Mouse (Mus musculus) megakaryocyte, adult 5-6 weeks (primary cell): ENCODE results near the gene Prdx2. TPM values are rescaled to one million over a fixed set of nuclear protein-coding genes. Genes with fewer than 3 reads are reported as not detected.

Source experiments
- ATAC-seq: 2 replicates; pipeline ENCODE4 v1.8.0; 2016; ENCODE audit warnings: mild to moderate bottlenecking, inconsistent platforms; ENCODE audit not compliant: poor library complexity, severe bottlenecking
- total RNA-seq, 2 experiments: library from RNA; stranded (forward) in 1 of 2; stranded (reverse) in 1 of 2; fragments of 153-499, 151-499 nt in 1 of 2; fragments of 221-1000, 200-1000 nt in 1 of 2; gene quantifications; 2 replicates each; pipeline versions ENCODE4 v1.2.3 to v1.2.4; 2015 to 2017

Gene Prdx2
- total RNA-seq, 2 experiments from 2014 or later = 180 to 256 TPM

- ATAC-seq = no peak
Measured at GRCm38 (mm10) chr8:84990836-84991235, 21.4 kb downstream of the Prdx2 start.

GRCm38 (mm10) chr8:84994375-84994774 is 25.0 kb downstream of the Prdx2 start:
- ATAC-seq = no peak

- ATAC-seq = no peak
Measured at GRCm38 (mm10) chr8:84995680-84996079, 26.3 kb downstream of the Prdx2 start.

GRCm38 (mm10) chr8:84996978-84997377 is 27.6 kb downstream of the Prdx2 start:
- no peak for ATAC-seq

GRCm38 (mm10) chr8:84997649-84998295 is 28.4 kb downstream of the Prdx2 start:
- peak; percentile 100 for ATAC-seq

- ATAC-seq = peak; percentile 84
Measured at GRCm38 (mm10) chr8:85007686-85008085, 38.3 kb downstream of the Prdx2 start.

GRCm38 (mm10) chr8:85011242-85011641 is 41.9 kb downstream of the Prdx2 start:
- no peak for ATAC-seq

- peak; percentile 95 for ATAC-seq
Measured at GRCm38 (mm10) chr8:85013230-85013840, 43.9 kb downstream of the Prdx2 start.

- no peak for ATAC-seq
Measured at GRCm38 (mm10) chr8:85014431-85014830, 45.0 kb downstream of the Prdx2 start, which contains the start of gene Best2. Gene Best2 (minus strand): TSS chr8:85014531.

- ATAC-seq = no peak
Measured at GRCm38 (mm10) chr8:85016724-85017123, 47.3 kb downstream of the Prdx2 start.

- no peak for ATAC-seq
Measured at GRCm38 (mm10) chr8:85017209-85017608, 47.8 kb downstream of the Prdx2 start.

GRCm38 (mm10) chr8:85021514-85022055 is 52.2 kb downstream of the Prdx2 start:
- ATAC-seq = no peak

GRCm38 (mm10) chr8:85023846-85024245 is 54.5 kb downstream of the Prdx2 start:
- no peak for ATAC-seq

Other genes starting within 250 kb of the Prdx2 start
- 40.4 and 45.2 TPM in 2 replicates for gene G430095P16Rik, start 246.6 kb upstream of the Prdx2 start, total RNA-seq (2015)
- 20.6 and 25.5 TPM in 2 replicates for gene G430095P16Rik, start 246.6 kb upstream of the Prdx2 start, total RNA-seq (2017)
- 23.8 and 26.9 TPM in 2 replicates for gene Nfix, start 169.2 kb upstream of the Prdx2 start, total RNA-seq (2015)
- 7.7 and 17.0 TPM in 2 replicates for gene Nfix, start 169.2 kb upstream of the Prdx2 start, total RNA-seq (2017)
- 1.4 and 2.6 TPM in 2 replicates for gene Dand5, start 146.8 kb upstream of the Prdx2 start, total RNA-seq (2015)
- gene Dand5, start 146.8 kb upstream of the Prdx2 start, total RNA-seq (2017) = 0.28 and 4.4 TPM in 2 replicates
- 6.3 and 6.6 TPM in 2 replicates for gene Gadd45gip1, start 138.1 kb upstream of the Prdx2 start, total RNA-seq (2015)
- 13.9 and 20.5 TPM in 2 replicates for gene Gadd45gip1, start 138.1 kb upstream of the Prdx2 start, total RNA-seq (2017)
- 35.6 and 36.9 TPM in 2 replicates for gene Rad23a, start 128.9 kb upstream of the Prdx2 start, total RNA-seq (2015)
- gene Rad23a, start 128.9 kb upstream of the Prdx2 start, total RNA-seq (2017) = 27.6 and 29.5 TPM in 2 replicates
- gene Calr, start 122.7 kb upstream of the Prdx2 start, total RNA-seq (2015) = 163 and 187 TPM in 2 replicates
- gene Calr, start 122.7 kb upstream of the Prdx2 start, total RNA-seq (2017) = 821 and 830 TPM in 2 replicates
- 11.6 and 17.3 TPM in 2 replicates for gene Farsa, start 112.6 kb upstream of the Prdx2 start, total RNA-seq (2015)
- gene Farsa, start 112.6 kb upstream of the Prdx2 start, total RNA-seq (2017) = 49.7 and 53.4 TPM in 2 replicates
- gene Syce2, start 97.5 kb upstream of the Prdx2 start, total RNA-seq (2015) = 67.7 and 97.1 TPM in 2 replicates
- gene Syce2, start 97.5 kb upstream of the Prdx2 start, total RNA-seq (2017) = 46.2 and 47.5 TPM in 2 replicates
- 7.4 and 8.8 TPM in 2 replicates for gene Gcdh, start 75.7 kb upstream of the Prdx2 start, total RNA-seq (2015)
- 9.7 and 11.9 TPM in 2 replicates for gene Gcdh, start 75.7 kb upstream of the Prdx2 start, total RNA-seq (2017)
- gene Klf1, start 67.7 kb upstream of the Prdx2 start, total RNA-seq (2015) = 2.0 and 5.2 TPM in 2 replicates
- 1.8 and 8.7 TPM in 2 replicates for gene Klf1, start 67.7 kb upstream of the Prdx2 start, total RNA-seq (2017)
- gene Dnase2a, start 61.0 kb upstream of the Prdx2 start, total RNA-seq (2015) = 15.2 and 30.1 TPM in 2 replicates
- 27.4 and 39.0 TPM in 2 replicates for gene Dnase2a, start 61.0 kb upstream of the Prdx2 start, total RNA-seq (2017)
- 0.02 TPM in 1 of 2 replicates, not detected in the other for gene Mast1, start 32.2 kb upstream of the Prdx2 start, total RNA-seq (2015)
- gene Mast1, start 32.2 kb upstream of the Prdx2 start, total RNA-seq (2017) = 0.07 and 0.08 TPM in 2 replicates
- gene Rtbdn, start 22.6 kb upstream of the Prdx2 start, total RNA-seq (2015) = not detected in 2 replicates
- gene Rtbdn, start 22.6 kb upstream of the Prdx2 start, total RNA-seq (2017) = not detected in 2 replicates
- gene Gm49661, start 154 bp upstream of the Prdx2 start, total RNA-seq (2015) = 3.2 TPM in 1 of 2 replicates, not detected in the other
- gene Gm49661, start 154 bp upstream of the Prdx2 start, total RNA-seq (2017) = not detected in 2 replicates
- gene Rnaseh2a, start 180 bp downstream of the Prdx2 start, total RNA-seq (2015) = 56.8 and 75.8 TPM in 2 replicates
- gene Rnaseh2a, start 180 bp downstream of the Prdx2 start, total RNA-seq (2017) = 41.1 and 49.0 TPM in 2 replicates
- 45.5 and 60.4 TPM in 2 replicates for gene Junb, start 9.1 kb downstream of the Prdx2 start, total RNA-seq (2015)
- gene Junb, start 9.1 kb downstream of the Prdx2 start, total RNA-seq (2017) = 110 and 125 TPM in 2 replicates
- 0.82 and 1.1 TPM in 2 replicates for gene Hook2, start 21.0 kb downstream of the Prdx2 start, total RNA-seq (2015)
- gene Hook2, start 21.0 kb downstream of the Prdx2 start, total RNA-seq (2017) = 3.1 and 6.6 TPM in 2 replicates
- 0.07 TPM in 1 of 2 replicates, not detected in the other for gene Best2, start 44.9 kb downstream of the Prdx2 start, total RNA-seq (2015)
- not detected in 2 replicates for gene Best2, start 44.9 kb downstream of the Prdx2 start, total RNA-seq (2017)
- gene Asna1, start 55.7 kb downstream of the Prdx2 start, total RNA-seq (2015) = 52.5 and 64.0 TPM in 2 replicates
- 61.2 and 65.5 TPM in 2 replicates for gene Asna1, start 55.7 kb downstream of the Prdx2 start, total RNA-seq (2017)
- gene Trir, start 57.2 kb downstream of the Prdx2 start, total RNA-seq (2015) = 138 and 141 TPM in 2 replicates
- 411 and 422 TPM in 2 replicates for gene Trir, start 57.2 kb downstream of the Prdx2 start, total RNA-seq (2017)
- gene Tnpo2, start 67.3 kb downstream of the Prdx2 start, total RNA-seq (2015) = 13.2 and 18.8 TPM in 2 replicates
- gene Tnpo2, start 67.3 kb downstream of the Prdx2 start, total RNA-seq (2017) = 13.1 and 17.7 TPM in 2 replicates
- 2.1 and 4.1 TPM in 2 replicates for gene Fbxw9, start 90.5 kb downstream of the Prdx2 start, total RNA-seq (2015)
- gene Fbxw9, start 90.5 kb downstream of the Prdx2 start, total RNA-seq (2017) = 3.0 and 3.2 TPM in 2 replicates
- not detected in 2 replicates for gene Gm5741, start 98.4 kb downstream of the Prdx2 start, total RNA-seq (2015)
- gene Gm5741, start 98.4 kb downstream of the Prdx2 start, total RNA-seq (2017) = not detected in 2 replicates
- 50.9 and 55.1 TPM in 2 replicates for gene Dhps, start 102.2 kb downstream of the Prdx2 start, total RNA-seq (2015)
- 26.9 and 30.2 TPM in 2 replicates for gene Dhps, start 102.2 kb downstream of the Prdx2 start, total RNA-seq (2017)
- gene Wdr83os, start 111.2 kb downstream of the Prdx2 start, total RNA-seq (2015) = 116 and 119 TPM in 2 replicates
- gene Wdr83os, start 111.2 kb downstream of the Prdx2 start, total RNA-seq (2017) = 27.8 and 39.4 TPM in 2 replicates
- 17.0 and 20.5 TPM in 2 replicates for gene Wdr83, start 111.7 kb downstream of the Prdx2 start, total RNA-seq (2015)
- gene Wdr83, start 111.7 kb downstream of the Prdx2 start, total RNA-seq (2017) = 9.9 and 12.5 TPM in 2 replicates
- gene Man2b1, start 113.7 kb downstream of the Prdx2 start, total RNA-seq (2015) = 204 TPM in 2 replicates
- gene Man2b1, start 113.7 kb downstream of the Prdx2 start, total RNA-seq (2017) = 159 and 161 TPM in 2 replicates
- not detected in 2 replicates for gene Zfp791, start 153.5 kb downstream of the Prdx2 start, total RNA-seq (2015)
- gene Zfp791, start 153.5 kb downstream of the Prdx2 start, total RNA-seq (2017) = not detected in 2 replicates
- gene Cks1brt, start 182.3 kb downstream of the Prdx2 start, total RNA-seq (2015) = not detected in 2 replicates
- not detected in 2 replicates for gene Cks1brt, start 182.3 kb downstream of the Prdx2 start, total RNA-seq (2017)